Comparison of ENCODE assay signal across 9 mouse cellular contexts in the genomic region with DNA sequence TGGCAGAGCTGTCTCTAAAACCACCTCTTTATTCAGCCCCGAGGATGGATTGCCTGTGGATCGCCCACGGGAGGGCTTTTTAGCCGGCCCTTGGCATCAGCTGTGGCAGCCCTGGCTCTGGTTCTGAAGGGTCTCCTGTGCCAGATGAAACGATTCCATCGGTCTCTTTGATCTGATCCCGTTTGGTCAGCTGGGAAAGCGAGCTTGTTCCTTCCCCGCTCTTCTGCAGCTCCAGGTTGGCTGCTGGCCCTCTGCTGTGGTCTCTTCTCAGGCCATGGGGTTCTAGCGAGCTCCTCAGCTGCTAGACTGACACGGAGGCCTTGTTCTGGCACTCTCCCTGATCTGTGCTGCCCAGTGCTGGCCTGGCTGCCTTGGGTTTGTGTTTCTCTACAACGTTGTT.
A peak's percentile ranks its signal among the peaks of the same experiment; 100 is the strongest.
DNase-seq lines count a peak whose midpoint lies in the region; ATAC-seq and TF ChIP-seq lines count a peak whose summit lies in the region.
"Had no signal": no experiment of that assay in that cellular context is flagged by ENCODE, and none has a peak within 500 bp of the region (broad histone marks: within the 10 kb centered on the region; RNA-seq: fewer than 3 reads in every experiment).

No protein-coding gene starts in this region.

- no peak for ATAC-seq in lung, postnatal 0 days
- peak; percentile 67 for ATAC-seq in frontal cortex, adult (ENCODE audit: low TSS enrichment)
- ATAC-seq in heart, embryonic 12.5 days (ENCODE audit: insufficient number of reproducible peaks, low FRiP score) = no peak

- H3K36me3 ChIP-seq in lung, postnatal 0 days (ENCODE audit: insufficient read depth, low read length) = no peaks in the 10 kb centered on the region
- no peaks in the 10 kb centered on the region for H3K36me3 ChIP-seq in heart, embryonic 12.5 days

- no peak overlapping the region for H3K4me3 ChIP-seq in lung, postnatal 0 days (ENCODE audit: low read depth, low read length)
- no peak overlapping the region for H3K4me3 ChIP-seq in heart, embryonic 12.5 days
- H3K4me3 ChIP-seq: erythroblast, embryonic 14.5 days had no signal

- no peak overlapping the region for H3K9ac ChIP-seq in lung, postnatal 0 days (replicated peaks; ENCODE audit: low read depth)
- no peak overlapping the region for H3K9ac ChIP-seq in heart, embryonic 12.5 days

- WGBS in lung, postnatal 0 days = 49% methylated on average over 12 of the region's 12 CpGs
- WGBS in heart, embryonic 12.5 days = 73% methylated on average over 12 of the region's 12 CpGs

- H3K4me1 ChIP-seq in lung, postnatal 0 days (ENCODE audit: insufficient read depth, low read depth, low read length) = no peaks in the 10 kb centered on the region
- no peaks in the 10 kb centered on the region for H3K4me1 ChIP-seq in heart, embryonic 12.5 days (replicated peaks)

- intact Hi-C loops in heart, postnatal 25 days (cut with DNase I) = no loop called here

- no peak overlapping the region for H3K27ac ChIP-seq in lung, postnatal 0 days (ENCODE audit: low read length)
- H3K27ac ChIP-seq in heart, embryonic 12.5 days (ENCODE audit: poor library complexity, severe bottlenecking) = no peak overlapping the region

- H3K4me2 ChIP-seq in lung, postnatal 0 days (replicated peaks; ENCODE audit: low read depth, low read length) = no peak overlapping the region
- H3K4me2 ChIP-seq in heart, embryonic 12.5 days = no peak overlapping the region

- TF ChIP-seq EP300 in lung, postnatal 0 days (IDR thresholded peaks at IDR 0.05) = no peak

- H3K9me3 ChIP-seq in lung, postnatal 0 days (ENCODE audit: low read length) = no peaks in the 10 kb centered on the region
- H3K9me3 ChIP-seq in heart, embryonic 12.5 days (replicated peaks) = 0 out of 2 replicates have a peak, but pooled peaks cover 3% of the 10 kb centered on the region

- TF ChIP-seq CTCF in lung, postnatal 0 days (IDR thresholded peaks at IDR 0.05) = no peak

- peak; percentile 14 for DNase-seq in lung, postnatal 14 days
- no peak for DNase-seq in lung, postnatal 0 days (ENCODE audit: low spot score)
- peak; percentile 4 for DNase-seq in left cerebral cortex, adult 11 months (ENCODE audit: low spot score)
- DNase-seq in right cerebral cortex, postnatal 10 days (ENCODE audit: low spot score in 2 of 2) = peak; percentile 81 to 87
- DNase-seq in heart, adult 8-10 months (ENCODE audit: low spot score) = no peak
- DNase-seq in heart, postnatal 25 days (ENCODE audit: low spot score) = no peak

- H3K27me3 ChIP-seq in lung, postnatal 0 days (replicated peaks; ENCODE audit: insufficient read depth, low read length) = no peaks in the 10 kb centered on the region
- peaks cover 4% of the 10 kb centered on the region; the same call in 1 of the 2 replicates for H3K27me3 ChIP-seq in heart, embryonic 12.5 days (replicated peaks)

Comparison
In these comparisons a context has a peak if more than half of its experiments do, and no peak if none do; other contexts are left out.
1. DNase-seq: peak in lung, postnatal 14 days (single experiment), left cerebral cortex, adult 11 months (single experiment) and right cerebral cortex, postnatal 10 days (2 of 2); none in lung, postnatal 0 days (single experiment), heart, adult 8-10 months (single experiment) and heart, postnatal 25 days (single experiment).